Mouse (Mus musculus) C2C12 (cell line): ENCODE data around the gene Fbxw4. TPM values are rescaled to one million over a fixed set of nuclear protein-coding genes. Genes with fewer than 3 reads are reported as not detected.

ENCODE experiments used
- H3K27me3 ChIP-seq: one replicate; pipeline ENCODE4 v1.6.1; 2011; ENCODE audit not compliant: control insufficient read depth, insufficient read depth, insufficient read length
- H3K36me3 ChIP-seq: one replicate; pipeline ENCODE4 v1.6.1; 2011; ENCODE audit not compliant: control insufficient read depth, insufficient read depth
- H3K4me3 ChIP-seq: one replicate; pipeline ENCODE4 v1.5.1; 2011; ENCODE audit warnings: mild to moderate bottlenecking, control low read depth; ENCODE audit not compliant: poor library complexity, insufficient read depth, severe bottlenecking
- H3K79me2 ChIP-seq: one replicate; pipeline ENCODE4 v1.6.1; 2011; ENCODE audit not compliant: control insufficient read depth, insufficient read depth
- H3K79me3 ChIP-seq: one replicate; pipeline ENCODE4 v1.6.1; 2011; ENCODE audit warnings: low read depth, control low read depth
- H3ac ChIP-seq: one replicate; pipeline ENCODE3; 2011; ENCODE audit warnings: low read depth; ENCODE audit not compliant: control insufficient read depth, insufficient read length
- CEBPB ChIP-seq: IDR thresholded peaks from one replicate; pipeline ENCODE4 v1.6.1; 2011; ENCODE audit warnings: low read depth, mild to moderate bottlenecking, control low read depth, moderate library complexity
- CTCF ChIP-seq: IDR thresholded peaks from one replicate; pipeline ENCODE4 v1.5.1; 2011; ENCODE audit not compliant: control insufficient read depth, insufficient read depth, insufficient read length
- FOSL1 ChIP-seq: IDR thresholded peaks from one replicate; pipeline ENCODE4 v1.8.0; 2011; ENCODE audit warnings: mild to moderate bottlenecking, low read length; ENCODE audit not compliant: poor library complexity, insufficient read depth, severe bottlenecking
- MAX ChIP-seq: IDR thresholded peaks from one replicate; pipeline ENCODE4 v1.6.1; 2011; ENCODE audit warnings: mild to moderate bottlenecking, control low read depth
- MYOD1 ChIP-seq: IDR thresholded peaks from one replicate; pipeline ENCODE4 v1.6.1; 2011; ENCODE audit warnings: low read depth; ENCODE audit not compliant: control insufficient read depth, insufficient read length
- MYOG ChIP-seq: IDR thresholded peaks from one replicate; pipeline ENCODE4 v1.6.1; 2011; ENCODE audit not compliant: control insufficient read depth, insufficient read length; ENCODE audit errors: extremely low read depth
- USF1 ChIP-seq: IDR thresholded peaks from one replicate; pipeline ENCODE4 v1.6.1; 2011; ENCODE audit warnings: low read depth, mild to moderate bottlenecking, control low read depth, moderate library complexity
- polyA plus RNA-seq: library from polyadenylated mRNA; unstranded; fragments of >200 nt; fragmentation: generic; extraction: Trizol; gene quantifications from one replicate; pipeline ENCODE4 v1.2.1, GENCODE M21; 2012; ENCODE audit warnings: missing spikeins

Gene Fbxw4
- polyA plus RNA-seq, 1 experiment = 19.3 TPM

DNA sequence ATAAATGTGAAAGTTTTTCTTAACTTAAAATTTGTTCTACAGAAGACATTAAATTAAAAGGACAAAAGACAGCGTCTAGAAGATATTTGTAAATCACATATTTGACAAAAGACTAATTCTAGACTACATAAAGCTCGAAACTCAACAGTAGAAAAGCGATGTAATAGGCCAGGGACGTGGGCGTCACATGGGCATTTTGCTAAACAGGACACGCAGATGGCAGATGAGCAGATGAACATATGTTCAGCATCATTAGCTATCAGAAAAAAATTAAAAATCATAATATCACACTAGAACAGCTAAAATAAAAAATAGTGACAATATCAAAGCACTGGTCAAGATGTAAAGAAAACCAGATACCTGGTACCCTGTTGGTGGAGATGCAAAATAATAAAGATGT lies 70.4 kb downstream of the Fbxw4 start:
- no peaks in the 10 kb centered on the region for H3K27me3 ChIP-seq
- H3K79me2 ChIP-seq = no peaks in the 10 kb centered on the region
- H3K79me3 ChIP-seq = no peaks in the 10 kb centered on the region
- H3K36me3 ChIP-seq = no peaks in the 10 kb centered on the region
- TF ChIP-seq CEBPB (no peak), USF1 (no peak), FOSL1 (no peak)
- no peak overlapping the region for H3ac ChIP-seq
- no peak overlapping the region for H3K4me3 ChIP-seq

DNA sequence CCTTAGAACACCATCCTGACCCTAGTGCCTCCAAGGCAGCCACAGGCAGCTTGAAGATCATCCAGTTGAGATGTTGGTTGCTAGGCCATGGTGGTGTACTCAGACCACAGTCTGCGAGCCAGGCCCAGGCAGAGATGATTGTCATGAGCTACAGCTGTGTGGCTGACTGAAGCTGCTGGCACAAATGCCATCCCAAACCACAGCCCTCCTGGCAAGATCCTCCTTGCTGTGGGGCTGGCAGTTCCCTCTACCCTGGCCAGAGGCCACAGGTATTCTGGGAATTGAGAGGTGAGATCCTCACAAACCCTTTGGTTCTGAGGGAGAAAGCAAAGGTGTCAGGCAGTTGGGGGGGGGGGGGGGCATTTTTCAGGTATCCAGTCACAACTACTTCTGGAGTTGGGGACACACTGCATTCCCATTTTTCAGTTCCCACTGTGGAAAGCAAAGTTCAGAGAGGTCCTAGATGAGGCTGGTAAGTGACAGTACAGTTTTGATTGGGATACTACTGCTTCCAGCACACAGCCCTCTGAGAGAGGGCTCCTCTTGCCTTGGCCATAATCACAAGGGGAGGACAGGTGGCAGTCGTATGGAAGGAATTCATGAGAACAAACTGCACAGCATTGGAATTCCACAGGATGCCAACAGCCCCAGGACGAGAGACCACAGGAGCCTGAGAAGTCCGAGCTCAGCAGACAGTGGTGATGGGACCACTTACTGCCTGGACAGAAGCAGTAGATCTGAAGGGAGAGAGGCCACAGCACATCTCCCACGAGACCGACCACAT lies 72.4 kb downstream of the Fbxw4 start:
- H3K79me3 ChIP-seq = no peaks in the 10 kb centered on the region
- TF ChIP-seq FOSL1 (no peak), CEBPB (no peak), USF1 (no peak), MAX (no peak), CTCF (no peak), MYOD1 (no peak), MYOG (no peak)
- no peaks in the 10 kb centered on the region for H3K36me3 ChIP-seq
- no peaks in the 10 kb centered on the region for H3K79me2 ChIP-seq
- H3K27me3 ChIP-seq = no peaks in the 10 kb centered on the region
- H3ac ChIP-seq = no peak overlapping the region
- H3K4me3 ChIP-seq = no peak overlapping the region

DNA sequence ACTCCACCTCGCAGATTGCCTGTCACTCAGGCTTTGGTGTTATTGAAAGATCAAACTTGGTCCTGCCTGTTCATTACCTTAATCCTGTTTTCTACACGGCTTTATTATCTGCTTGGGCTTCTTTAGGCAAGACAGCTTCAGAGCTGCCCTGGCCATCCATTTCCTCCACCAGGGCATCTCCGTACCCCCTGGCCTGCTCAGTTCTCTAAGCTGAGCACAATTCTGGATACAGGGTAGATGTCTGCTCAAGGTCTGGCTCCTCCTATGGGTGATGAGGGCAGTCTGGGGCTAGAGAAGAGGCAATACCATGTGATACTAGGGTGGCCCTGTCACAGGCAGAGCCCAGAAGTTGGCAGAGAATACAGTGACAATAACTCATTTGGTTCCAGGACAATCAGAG lies 73.3 kb downstream of the Fbxw4 start:
- TF ChIP-seq USF1 (no peak), CTCF (no peak), CEBPB (no peak), MAX (no peak), MYOD1 (no peak), FOSL1 (no peak), MYOG (no peak)
- no peaks in the 10 kb centered on the region for H3K79me3 ChIP-seq
- no peak overlapping the region for H3K4me3 ChIP-seq
- no peaks in the 10 kb centered on the region for H3K27me3 ChIP-seq
- H3K36me3 ChIP-seq = no peaks in the 10 kb centered on the region
- H3K79me2 ChIP-seq = no peaks in the 10 kb centered on the region
- H3ac ChIP-seq = no peak overlapping the region

DNA sequence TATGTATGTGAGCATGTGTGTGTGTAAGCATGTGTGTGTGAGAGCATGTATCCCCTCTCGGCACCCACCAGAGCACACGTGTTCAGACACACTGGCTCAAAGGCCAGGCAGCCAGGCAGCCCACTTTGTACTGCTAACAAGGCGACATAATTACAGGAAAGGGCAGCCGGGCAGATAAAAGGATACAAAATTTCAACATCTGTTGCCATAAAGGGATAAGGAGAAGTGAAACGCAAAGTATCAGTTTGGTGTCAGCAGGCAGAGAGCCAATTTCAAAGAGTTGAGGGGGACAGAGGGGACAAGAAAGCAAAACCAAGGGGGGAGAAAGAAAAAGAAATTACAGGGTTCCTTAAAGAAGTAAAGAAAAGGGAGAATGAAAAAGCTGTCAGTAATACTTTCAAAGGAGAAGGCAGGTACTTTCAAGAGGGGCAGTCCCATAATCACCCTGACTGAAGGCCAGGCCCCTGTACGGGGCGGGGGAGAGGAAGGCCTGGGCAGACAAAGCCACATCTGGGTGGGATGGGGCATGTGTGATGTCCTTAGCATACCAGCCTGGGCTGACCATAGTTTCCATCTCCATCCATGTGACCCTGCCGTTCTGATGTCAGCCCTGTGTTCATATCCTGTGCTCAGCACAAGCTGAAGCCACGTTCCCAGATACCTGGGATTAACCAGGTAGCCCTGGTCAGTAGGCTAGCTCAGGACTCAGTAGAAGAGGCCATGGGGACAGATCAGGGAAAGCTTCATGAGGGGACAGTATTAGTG lies 75.1 kb downstream of the Fbxw4 start:
- H3ac ChIP-seq = no peak overlapping the region
- no peak overlapping the region for H3K4me3 ChIP-seq
- H3K36me3 ChIP-seq = no peaks in the 10 kb centered on the region
- H3K27me3 ChIP-seq = no peaks in the 10 kb centered on the region
- H3K79me2 ChIP-seq = no peaks in the 10 kb centered on the region
- H3K79me3 ChIP-seq = no peaks in the 10 kb centered on the region
- TF ChIP-seq FOSL1 (no peak), CEBPB (no peak), CTCF (no peak), MYOD1 (no peak), MAX (no peak)

DNA sequence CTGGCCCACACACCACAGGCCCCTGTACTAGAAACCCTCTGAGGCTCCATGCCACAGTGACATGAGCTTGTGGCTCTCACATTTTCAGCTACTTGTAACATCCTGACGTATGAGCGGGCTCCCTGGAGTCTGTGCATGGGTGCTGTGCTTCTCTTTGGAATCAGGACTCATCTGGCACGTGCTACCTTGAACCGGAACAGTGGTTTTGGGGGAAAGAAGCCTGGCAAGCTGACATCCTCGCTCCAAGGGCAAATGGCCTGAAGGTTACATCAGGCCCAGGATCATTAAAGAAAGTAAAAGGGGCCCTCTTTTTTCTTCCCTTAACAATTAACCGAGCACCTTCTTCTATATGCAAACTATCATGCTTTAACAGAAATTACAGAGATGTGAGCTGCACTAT lies 77.0 kb downstream of the Fbxw4 start:
- no peak overlapping the region for H3ac ChIP-seq
- H3K36me3 ChIP-seq = peaks cover 3% of the 10 kb centered on the region
- no peaks in the 10 kb centered on the region for H3K79me3 ChIP-seq

DNA sequence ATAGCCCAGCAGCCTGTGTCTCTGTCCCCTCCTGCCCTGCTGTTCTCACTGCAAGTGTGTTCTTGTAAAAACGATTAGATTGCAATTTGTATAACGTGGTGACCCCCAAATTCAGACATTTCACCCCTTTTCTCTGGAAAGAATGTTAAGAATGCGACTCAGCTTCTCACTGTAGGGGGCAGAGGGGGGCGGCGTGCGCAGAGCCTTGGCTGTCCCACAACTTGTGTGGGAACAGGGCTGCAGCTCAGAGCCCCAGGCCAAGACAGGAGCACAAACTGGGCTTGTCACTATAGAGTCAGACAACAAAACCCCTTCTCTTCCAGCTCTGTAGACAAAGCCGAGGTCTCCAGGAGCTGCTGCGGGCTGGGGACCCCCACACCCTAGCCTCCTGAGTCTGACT lies 78.0 kb downstream of the Fbxw4 start:
- no peaks in the 10 kb centered on the region for H3K79me3 ChIP-seq
- no peak for TF ChIP-seq MYOD1
- TF ChIP-seq USF1 = no peak
- no peak for TF ChIP-seq FOSL1
- TF ChIP-seq MAX = no peak
- TF ChIP-seq CTCF = no peak
- no peak for TF ChIP-seq MYOG
- TF ChIP-seq CEBPB = no peak
- H3K4me3 ChIP-seq = no peak overlapping the region
- no peaks in the 10 kb centered on the region for H3K27me3 ChIP-seq
- no peak overlapping the region for H3ac ChIP-seq
- H3K79me2 ChIP-seq = no peaks in the 10 kb centered on the region
- peaks cover 11% of the 10 kb centered on the region for H3K36me3 ChIP-seq

More for the DNA sequence above, 77.0 kb downstream of the Fbxw4 start:
- Histone ChIP-seq H3K4me3 (no peak overlapping the region), H3K79me2 (no peaks in the 10 kb centered on the region), H3K27me3 (no peaks in the 10 kb centered on the region)
- TF ChIP-seq MYOD1 = no peak
